Mouse (Mus musculus) liver, adult 2 months (tissue): Measurements from ENCODE around the gene Synm.

Experiments used
- CTCF ChIP-seq: fragments of 200-500 bp; IDR thresholded peaks from 2 replicates; pipeline ENCODE4 v1.5.1; 2011; ENCODE audit warnings: low read depth, low read length, control low read depth
- POLR2A ChIP-seq: fragments of 200-500 bp; IDR thresholded peaks from 2 replicates; pipeline ENCODE4 v1.6.1; 2011; ENCODE audit warnings: low read length, control low read depth; ENCODE audit not compliant: insufficient read depth; ENCODE audit errors: extremely low read depth

DNA sequence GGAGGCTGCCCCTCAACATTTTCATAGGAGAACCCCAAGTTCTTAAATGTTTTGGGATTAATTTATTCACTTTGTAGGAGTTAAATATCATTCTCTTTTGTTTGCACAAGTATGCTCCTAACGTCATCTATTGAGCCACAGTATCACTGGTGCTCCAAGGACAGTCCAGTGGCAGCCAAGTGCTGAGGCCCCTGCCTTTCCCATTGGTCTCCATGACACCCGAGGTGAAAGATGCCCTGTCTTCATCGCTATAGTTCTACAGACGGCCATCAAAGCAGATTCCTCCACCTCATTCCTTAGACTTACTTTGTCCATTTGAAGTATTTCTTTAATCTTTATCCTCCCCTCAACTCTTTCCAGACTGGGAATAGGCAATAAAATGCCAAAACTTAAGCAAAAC, 35.0 kb downstream of the Synm start:
- TF ChIP-seq CTCF, result no peak
- no peak for TF ChIP-seq POLR2A
